Mouse (Mus musculus) heart, adult 2 months (tissue): ENCODE measurements around the gene Tex2.
A peak's percentile ranks its signal among the peaks of the same experiment; 100 is the strongest.

Source experiments
- CTCF ChIP-seq: fragments of 200-600 bp; IDR thresholded peaks from 2 replicates; pipeline ENCODE4 v1.8.1; 2022; ENCODE audit warnings: antibody characterized with exemption, mild to moderate bottlenecking, moderate library complexity
- POLR2A ChIP-seq: fragments of 200-500 bp; IDR thresholded peaks from 2 replicates; pipeline ENCODE4 v1.6.1; 2011; ENCODE audit warnings: mild to moderate bottlenecking, low read depth, low read length, control low read depth; ENCODE audit not compliant: insufficient read depth

- TF ChIP-seq CTCF (no peak), POLR2A (peak; percentile 15)
These were observed 46.5 kb upstream of the Tex2 start for GRCm38 (mm10) chr11:106659598-106660295.
